Comparison of ENCODE assay signal across 8 mouse cellular contexts in genomic region chr11:69066163-69066861, GRCm38 (mm10). TPM values are rescaled to one million over a fixed set of nuclear protein-coding genes. Genes with fewer than 3 reads are reported as not detected.
DNase-seq lines count a peak whose midpoint lies in the region; ATAC-seq and TF ChIP-seq lines count a peak whose summit lies in the region.

No protein-coding gene starts in this region.

- H3K4me2 ChIP-seq in forebrain, embryonic 12.5 days: peak overlapping the region; percentile 91
- peak overlapping the region; percentile 78 for H3K4me2 ChIP-seq in hindbrain, postnatal 0 days (ENCODE audit: low read depth, low read length)
- H3K4me2 ChIP-seq in liver, embryonic 16.5 days (ENCODE audit: low read depth, low read length): peak overlapping the region; percentile 80
- peak overlapping the region; percentile 91 for H3K4me2 ChIP-seq in neural tube, embryonic 15.5 days

- H3K27me3 ChIP-seq in forebrain, embryonic 12.5 days: peaks cover 3% of the 10 kb centered on the region; the same call in 1 of the 2 replicates
- no peaks in the 10 kb centered on the region for H3K27me3 ChIP-seq in hindbrain, postnatal 0 days (ENCODE audit: insufficient read depth, low read length)
- no peaks in the 10 kb centered on the region for H3K27me3 ChIP-seq in liver, embryonic 16.5 days (ENCODE audit: control insufficient read depth, insufficient read depth, low read depth, low read length)
- H3K27me3 ChIP-seq in neural tube, embryonic 15.5 days (replicated peaks): no peaks in the 10 kb centered on the region

- no peak overlapping the region for H3K27ac ChIP-seq in brown adipose tissue, adult 24 weeks (replicated peaks; ENCODE audit: low read depth, low read length)
- 0 out of 2 replicates have a peak overlapping the region, but pooled peaks have one; percentile 14 for H3K27ac ChIP-seq in forebrain, embryonic 12.5 days
- H3K27ac ChIP-seq in hindbrain, postnatal 0 days: peak overlapping the region; percentile 65; the same call in 1 of the 2 replicates
- peak overlapping the region; percentile 58; the same call in 1 of the 2 replicates for H3K27ac ChIP-seq in liver, embryonic 16.5 days (ENCODE audit: low read length)
- H3K27ac ChIP-seq in neural tube, embryonic 15.5 days (replicated peaks): peak overlapping the region; percentile 49

- no peaks in the 10 kb centered on the region for H3K9me3 ChIP-seq in forebrain, embryonic 12.5 days
- no peaks in the 10 kb centered on the region for H3K9me3 ChIP-seq in hindbrain, postnatal 0 days (ENCODE audit: low read length)
- H3K9me3 ChIP-seq in liver, embryonic 16.5 days (replicated peaks; ENCODE audit: control insufficient read depth, low read length): no peaks in the 10 kb centered on the region
- H3K9me3 ChIP-seq in neural tube, embryonic 15.5 days (replicated peaks): no peaks in the 10 kb centered on the region

- peaks cover 10% of the 10 kb centered on the region for H3K4me1 ChIP-seq in brown adipose tissue, adult 24 weeks (ENCODE audit: control insufficient read depth, insufficient read depth, insufficient read length, low read length)
- peaks cover 35% of the 10 kb centered on the region for H3K4me1 ChIP-seq in forebrain, embryonic 12.5 days
- peaks cover 22% of the 10 kb centered on the region for H3K4me1 ChIP-seq in hindbrain, postnatal 0 days (ENCODE audit: insufficient read depth, low read length)
- peaks cover 42% of the 10 kb centered on the region for H3K4me1 ChIP-seq in liver, embryonic 16.5 days (ENCODE audit: control insufficient read depth, low read depth, low read length)
- H3K4me1 ChIP-seq in neural tube, embryonic 15.5 days: peaks cover 50% of the 10 kb centered on the region

- WGBS in forebrain, embryonic 12.5 days: 1% methylated on average over 26 of the region's 29 CpGs
- WGBS in hindbrain, postnatal 0 days: 1% methylated on average over 29 of the region's 29 CpGs
- 2% methylated on average over 29 of the region's 29 CpGs for WGBS in liver, embryonic 16.5 days (ENCODE audit: insufficient replicate concordance)
- 1% methylated on average over 29 of the region's 29 CpGs for WGBS in neural tube, embryonic 15.5 days

- TF ChIP-seq CTCF in hindbrain, postnatal 0 days (IDR thresholded peaks at IDR 0.05; ENCODE audit: low read depth): no peak

- H3K4me3 ChIP-seq in brown adipose tissue, adult 24 weeks (ENCODE audit: insufficient read depth, low read depth, low read length): peak overlapping the region; percentile 38
- H3K4me3 ChIP-seq in forebrain, embryonic 12.5 days (replicated peaks): peak overlapping the region; percentile 46
- peak overlapping the region; percentile 43 for H3K4me3 ChIP-seq in hindbrain, postnatal 0 days (ENCODE audit: low read length)
- peak overlapping the region; percentile 57 for H3K4me3 ChIP-seq in liver, embryonic 16.5 days (ENCODE audit: low read depth, low read length)
- H3K4me3 ChIP-seq in neural tube, embryonic 15.5 days (replicated peaks): peak overlapping the region; percentile 44

- no peaks in the 10 kb centered on the region for H3K36me3 ChIP-seq in forebrain, embryonic 12.5 days (replicated peaks)
- H3K36me3 ChIP-seq in hindbrain, postnatal 0 days (ENCODE audit: insufficient read depth, low read length): no peaks in the 10 kb centered on the region
- H3K36me3 ChIP-seq in liver, embryonic 16.5 days (ENCODE audit: control insufficient read depth, insufficient read depth): no peaks in the 10 kb centered on the region
- no peaks in the 10 kb centered on the region for H3K36me3 ChIP-seq in neural tube, embryonic 15.5 days

- ATAC-seq in forebrain, embryonic 12.5 days (ENCODE audit: low FRiP score): no peak
- no peak for ATAC-seq in hindbrain, postnatal 0 days
- ATAC-seq in liver, embryonic 16.5 days (ENCODE audit: low read depth): peak; percentile 9; the same call in 1 of the 2 replicates
- ATAC-seq in neural tube, embryonic 15.5 days (ENCODE audit: low FRiP score): no peak

- peak overlapping the region; percentile 60 for H3K9ac ChIP-seq in forebrain, embryonic 12.5 days
- H3K9ac ChIP-seq in hindbrain, postnatal 0 days (replicated peaks; ENCODE audit: low read length): peak overlapping the region; percentile 44
- H3K9ac ChIP-seq in liver, embryonic 16.5 days (ENCODE audit: low read depth, low read length): peak overlapping the region; percentile 58
- H3K9ac ChIP-seq in neural tube, embryonic 15.5 days (replicated peaks): peak overlapping the region; percentile 52

- DNase-seq in ovary, adult 18-20 months (ENCODE audit: low spot score): peak; percentile 39
- no peak for DNase-seq in ovary, postnatal 36 days (ENCODE audit: low spot score)
- peak; percentile 73 for DNase-seq in hindbrain, postnatal 0 days (ENCODE audit: low spot score)
- no peak for DNase-seq in T-cell, adult 2 months (ENCODE audit: low spot score)

RNA-seq across cellular contexts. Expression of gene Tmem107, which starts 4.3 kb away (rescaled TPM):
- polyA plus RNA-seq in brown adipose tissue, adult 24 weeks (2012; ENCODE audit: insufficient read depth, insufficient read length, missing spikeins): 2.5 and 4.6 TPM in 2 replicates
- polyA plus RNA-seq in forebrain, embryonic 12.5 days (2016; fragmentation: Nextera tagmentation; extraction: Ambion mirVana): 53.4 and 56.9 TPM in 2 replicates
- 68.9 and 135 TPM in 2 replicates for total RNA-seq in hindbrain, postnatal 0 days (2014; rRNA removed)
- polyA plus RNA-seq in hindbrain, postnatal 0 days (2015; fragmentation: Nextera tagmentation; extraction: Ambion mirVana): 28.6 and 34.1 TPM in 2 replicates
- polyA plus RNA-seq in liver, embryonic 16.5 days (2015; fragmentation: Nextera tagmentation; extraction: Ambion mirVana): 20.2 and 21.7 TPM in 2 replicates
- 33.3 and 39.2 TPM in 2 replicates for polyA plus RNA-seq in neural tube, embryonic 15.5 days (2015; fragmentation: Nextera tagmentation; extraction: Ambion mirVana)

RNA-seq across cellular contexts. Expression of gene Borcs6, which starts 6.8 kb away (rescaled TPM):
- polyA plus RNA-seq in brown adipose tissue, adult 24 weeks (2012; ENCODE audit: insufficient read depth, insufficient read length, missing spikeins): 8.1 and 8.3 TPM in 2 replicates
- polyA plus RNA-seq in forebrain, embryonic 12.5 days (2016; fragmentation: Nextera tagmentation; extraction: Ambion mirVana): 7.4 and 11.1 TPM in 2 replicates
- total RNA-seq in hindbrain, postnatal 0 days (2014; rRNA removed): 25.4 and 40.8 TPM in 2 replicates
- polyA plus RNA-seq in hindbrain, postnatal 0 days (2015; fragmentation: Nextera tagmentation; extraction: Ambion mirVana): 21.3 and 21.9 TPM in 2 replicates
- polyA plus RNA-seq in liver, embryonic 16.5 days (2015; fragmentation: Nextera tagmentation; extraction: Ambion mirVana): 3.1 and 3.6 TPM in 2 replicates
- polyA plus RNA-seq in neural tube, embryonic 15.5 days (2015; fragmentation: Nextera tagmentation; extraction: Ambion mirVana): 20.6 and 24.0 TPM in 2 replicates

RNA-seq across cellular contexts. Expression of gene Aurkb, which starts 20.9 kb away (rescaled TPM):
- polyA plus RNA-seq in brown adipose tissue, adult 24 weeks (2012; ENCODE audit: insufficient read depth, insufficient read length, missing spikeins): 0.79 TPM in 1 of 2 replicates, not detected in the other
- polyA plus RNA-seq in forebrain, embryonic 12.5 days (2016; fragmentation: Nextera tagmentation; extraction: Ambion mirVana): 163 and 169 TPM in 2 replicates
- 15.9 and 21.6 TPM in 2 replicates for total RNA-seq in hindbrain, postnatal 0 days (2014; rRNA removed)
- polyA plus RNA-seq in hindbrain, postnatal 0 days (2015; fragmentation: Nextera tagmentation; extraction: Ambion mirVana): 24.8 and 26.3 TPM in 2 replicates
- 101 and 107 TPM in 2 replicates for polyA plus RNA-seq in liver, embryonic 16.5 days (2015; fragmentation: Nextera tagmentation; extraction: Ambion mirVana)
- 15.6 and 47.4 TPM in 2 replicates for polyA plus RNA-seq in neural tube, embryonic 15.5 days (2015; fragmentation: Nextera tagmentation; extraction: Ambion mirVana)

RNA-seq across cellular contexts. Expression of gene Vamp2, which starts 22.0 kb away (rescaled TPM):
- 42.0 and 54.9 TPM in 2 replicates for polyA plus RNA-seq in brown adipose tissue, adult 24 weeks (2012; ENCODE audit: insufficient read depth, insufficient read length, missing spikeins)
- 103 and 121 TPM in 2 replicates for polyA plus RNA-seq in forebrain, embryonic 12.5 days (2016; fragmentation: Nextera tagmentation; extraction: Ambion mirVana)
- total RNA-seq in hindbrain, postnatal 0 days (2014; rRNA removed): 146 and 148 TPM in 2 replicates
- 417 and 489 TPM in 2 replicates for polyA plus RNA-seq in hindbrain, postnatal 0 days (2015; fragmentation: Nextera tagmentation; extraction: Ambion mirVana)
- polyA plus RNA-seq in liver, embryonic 16.5 days (2015; fragmentation: Nextera tagmentation; extraction: Ambion mirVana): 16.4 and 25.4 TPM in 2 replicates
- 347 and 355 TPM in 2 replicates for polyA plus RNA-seq in neural tube, embryonic 15.5 days (2015; fragmentation: Nextera tagmentation; extraction: Ambion mirVana)

RNA-seq across cellular contexts. Expression of gene Per1, which starts 28.7 kb away (rescaled TPM):
- polyA plus RNA-seq in brown adipose tissue, adult 24 weeks (2012; ENCODE audit: insufficient read depth, insufficient read length, missing spikeins): 7.9 and 15.6 TPM in 2 replicates
- polyA plus RNA-seq in forebrain, embryonic 12.5 days (2016; fragmentation: Nextera tagmentation; extraction: Ambion mirVana): 7.8 and 12.3 TPM in 2 replicates
- total RNA-seq in hindbrain, postnatal 0 days (2014; rRNA removed): 24.4 and 27.1 TPM in 2 replicates
- polyA plus RNA-seq in hindbrain, postnatal 0 days (2015; fragmentation: Nextera tagmentation; extraction: Ambion mirVana): 11.9 and 15.9 TPM in 2 replicates
- 6.9 and 8.5 TPM in 2 replicates for polyA plus RNA-seq in liver, embryonic 16.5 days (2015; fragmentation: Nextera tagmentation; extraction: Ambion mirVana)
- 10.0 and 11.9 TPM in 2 replicates for polyA plus RNA-seq in neural tube, embryonic 15.5 days (2015; fragmentation: Nextera tagmentation; extraction: Ambion mirVana)

Comparison
In these comparisons a context has a peak if more than half of its experiments do, and no peak if none do; other contexts are left out.
1. DNase-seq: peak in ovary, adult 18-20 months (single experiment) and hindbrain, postnatal 0 days (single experiment); none in ovary, postnatal 36 days (single experiment) and T-cell, adult 2 months (single experiment).
2. Peak in every context shown above with its lines, with median percentiles within 50 percentile points of each other: H3K4me3 ChIP-seq, H3K4me2 ChIP-seq and H3K9ac ChIP-seq.